Mouse (Mus musculus) CD4-positive, CD25-positive, alpha-beta regulatory T cell, adult 2 months (primary cell): ENCODE results near the gene Cab39l.

Source experiments
- DNase-seq: peaks from one replicate; pipeline ENCODE4 v3.0.0-alpha.2; 2012; ENCODE audit warnings: low read depth, low spot score

Gene Cab39l

DNA sequence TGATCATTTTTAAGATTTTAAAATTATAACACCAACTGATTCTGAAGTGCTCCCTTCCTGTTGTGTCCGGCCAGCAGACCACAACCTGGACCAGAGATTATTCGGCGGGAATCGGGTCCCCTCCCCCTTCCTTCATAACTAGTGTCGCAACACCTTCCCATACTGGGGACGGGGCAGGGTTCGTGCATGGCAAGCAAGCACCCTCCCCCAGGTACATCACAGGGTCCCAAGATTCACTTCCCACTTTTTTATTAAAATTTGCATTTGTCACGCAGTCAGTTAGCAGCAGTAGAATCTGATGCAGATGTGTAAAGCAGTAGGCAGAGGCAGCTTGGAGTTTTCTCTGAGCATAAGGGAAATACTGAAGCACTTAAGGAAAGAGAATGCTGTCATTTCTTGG, 64.1 kb downstream of the Cab39l start:
- DNase-seq: no peak

GRCm38 (mm10) chr14:59506139-59506538, 65.4 kb downstream of the Cab39l start:
- DNase-seq: no peak

DNA sequence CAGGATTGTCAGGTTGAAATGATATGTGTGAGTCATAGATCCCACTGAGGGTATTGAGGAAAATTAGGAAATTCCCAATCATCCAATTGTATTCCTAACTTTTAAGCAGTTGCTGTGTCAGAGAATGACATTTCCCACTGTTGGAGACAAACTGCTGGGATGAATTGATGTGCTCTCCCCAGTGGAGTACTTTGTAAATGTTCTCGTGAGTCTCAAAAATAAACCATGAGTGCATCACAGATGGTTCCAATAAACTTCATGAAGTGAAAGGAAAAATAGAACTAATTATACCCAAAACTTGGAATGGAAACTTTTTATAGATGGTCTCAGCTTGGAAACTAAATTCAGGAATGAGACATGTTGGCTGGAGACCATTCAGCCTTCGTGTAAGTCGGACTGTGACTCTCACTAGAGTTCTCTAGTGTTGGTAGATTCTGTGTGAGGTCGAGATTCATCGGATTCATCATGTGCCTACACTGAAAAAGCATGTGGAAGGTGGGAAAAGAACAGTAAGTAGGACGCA, 73.2 kb downstream of the Cab39l start:
- DNase-seq: no peak

GRCm38 (mm10) chr14:59525843-59526242, 85.1 kb downstream of the Cab39l start:
- DNase-seq: no peak

- no peak for DNase-seq
These were observed 90.0 kb downstream of the Cab39l start for GRCm38 (mm10) chr14:59530801-59531200.

DNA sequence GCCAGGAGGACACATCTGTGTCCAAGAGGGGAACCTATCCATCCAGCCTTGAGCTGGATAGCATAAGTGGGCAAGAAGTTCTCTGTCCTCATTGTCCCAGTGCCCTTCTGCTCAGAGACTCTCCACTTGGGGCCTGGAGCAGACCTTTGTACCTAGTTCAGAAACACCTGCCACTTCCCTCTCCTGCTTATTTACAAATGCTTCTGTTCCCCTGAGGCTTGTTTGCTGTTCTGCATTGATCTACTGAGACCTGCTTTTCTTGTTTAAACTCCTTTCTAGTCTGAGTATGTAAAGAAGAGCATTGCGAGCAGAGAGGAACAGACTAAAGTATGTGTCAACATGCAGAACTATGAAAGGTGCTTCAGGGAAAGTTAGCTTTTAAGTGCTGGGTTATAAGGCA, 92.2 kb downstream of the Cab39l start:
- no peak for DNase-seq

GRCm38 (mm10) chr14:59533908-59534307, 93.1 kb downstream of the Cab39l start:
- no peak for DNase-seq

GRCm38 (mm10) chr14:59537829-59538432, 97.2 kb downstream of the Cab39l start:
- no peak for DNase-seq

DNA sequence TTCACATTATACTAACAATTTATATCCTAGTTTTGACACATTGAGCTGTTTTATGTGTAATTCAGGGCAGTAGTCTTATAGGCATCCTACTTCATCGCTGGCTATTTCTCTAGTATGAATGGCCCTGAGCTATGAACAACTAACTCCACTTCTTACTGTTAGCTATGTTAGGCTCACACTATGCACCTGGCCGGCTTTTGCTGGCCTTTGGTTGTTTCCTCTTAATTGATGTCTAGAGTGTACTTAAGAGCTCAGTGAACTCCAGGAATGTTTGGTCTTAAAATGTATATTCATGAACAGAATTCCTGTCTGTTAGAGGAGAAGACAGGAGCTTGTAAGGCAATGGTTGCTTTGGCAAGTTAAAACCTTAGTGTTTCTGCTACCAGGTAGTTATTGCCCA, 99.5 kb downstream of the Cab39l start:
- DNase-seq: no peak

GRCm38 (mm10) chr14:59540761-59541160, 100.0 kb downstream of the Cab39l start:
- no peak for DNase-seq

- no peak for DNase-seq
These were observed 102.5 kb downstream of the Cab39l start for GRCm38 (mm10) chr14:59543158-59543826.

GRCm38 (mm10) chr14:59543956-59544355, 103.2 kb downstream of the Cab39l start:
- DNase-seq: no peak

DNA sequence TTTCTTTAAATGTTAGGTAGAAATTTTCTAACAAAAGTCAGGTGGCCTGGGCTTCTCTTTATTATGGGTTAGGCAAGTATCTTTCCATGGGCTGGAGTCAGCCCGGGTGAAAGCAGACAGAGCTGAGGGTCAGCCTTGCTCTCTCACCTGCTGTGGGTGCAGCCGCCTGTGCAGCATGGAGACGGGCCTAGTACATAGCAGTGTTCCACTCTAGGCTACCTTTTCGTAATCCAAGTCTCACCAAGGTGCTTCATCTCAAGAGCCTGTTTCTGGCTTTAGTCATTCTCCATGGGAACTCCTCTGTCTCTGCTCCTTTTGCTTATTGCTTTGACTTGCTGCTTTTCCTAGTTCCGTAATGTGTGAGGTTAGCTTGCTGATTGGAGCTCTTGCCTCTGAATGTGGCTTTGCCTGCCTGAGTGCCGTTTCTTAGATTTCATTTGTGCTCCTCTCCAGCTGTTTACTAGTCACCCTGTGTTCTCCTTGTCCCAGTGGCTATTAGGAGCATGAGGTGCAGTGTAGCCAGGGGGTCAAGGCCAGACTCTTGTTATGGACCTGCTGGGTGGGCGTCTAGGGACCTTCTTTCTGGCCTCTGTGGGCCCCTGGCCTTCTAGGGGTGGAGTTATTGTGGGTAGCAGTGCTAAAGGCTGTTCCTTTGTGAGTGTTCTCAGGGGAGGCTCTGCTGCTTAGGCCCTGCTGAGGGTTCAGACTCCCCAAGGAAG, 105.5 kb downstream of the Cab39l start:
- DNase-seq: no peak

DNA sequence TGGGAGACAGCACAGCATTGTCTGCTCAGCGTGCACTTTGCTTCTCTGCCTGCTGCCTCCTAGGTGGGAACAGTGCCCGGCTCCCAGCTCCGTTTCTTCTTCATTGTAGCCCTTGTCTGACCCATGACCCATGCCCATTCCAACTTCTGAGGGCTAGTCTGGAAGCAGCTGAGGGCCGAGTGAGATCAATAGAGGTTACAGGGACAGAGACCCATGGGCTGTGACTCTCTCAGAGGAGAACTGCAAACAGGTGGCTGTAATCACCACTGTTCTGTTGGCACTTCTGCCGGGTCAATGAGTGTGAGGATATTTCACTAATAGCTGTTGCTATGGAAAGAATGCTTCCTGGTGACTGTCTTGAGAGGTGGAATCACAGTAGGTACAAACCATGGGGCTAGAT, 106.8 kb downstream of the Cab39l start:
- no peak for DNase-seq

DNA sequence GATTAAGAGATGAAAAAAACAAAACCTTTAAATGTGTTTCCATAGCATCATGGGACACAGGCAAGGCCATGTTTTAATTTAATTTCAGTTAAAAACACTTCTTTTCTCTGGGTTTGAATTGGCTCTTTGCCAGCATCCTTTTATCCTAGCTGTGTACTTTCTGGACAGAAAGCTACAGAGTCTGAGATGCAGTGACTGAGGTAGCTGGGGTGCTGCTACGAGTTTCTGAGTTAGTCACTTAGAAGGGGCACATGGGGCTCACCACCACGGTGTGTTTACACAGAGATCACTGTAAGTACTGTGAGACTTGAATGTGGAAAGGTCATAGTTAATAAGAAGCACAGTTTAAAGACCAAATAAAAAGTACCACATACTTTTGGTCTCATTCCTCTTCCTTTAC, 107.8 kb downstream of the Cab39l start:
- DNase-seq: no peak

GRCm38 (mm10) chr14:59549106-59549505, 108.3 kb downstream of the Cab39l start:
- DNase-seq: no peak

GRCm38 (mm10) chr14:59550841-59551240, 110.1 kb downstream of the Cab39l start:
- no peak for DNase-seq

GRCm38 (mm10) chr14:59551956-59552355, 111.2 kb downstream of the Cab39l start:
- DNase-seq: no peak

- DNase-seq: no peak
These were observed 113.3 kb downstream of the Cab39l start for GRCm38 (mm10) chr14:59554025-59554424.

DNA sequence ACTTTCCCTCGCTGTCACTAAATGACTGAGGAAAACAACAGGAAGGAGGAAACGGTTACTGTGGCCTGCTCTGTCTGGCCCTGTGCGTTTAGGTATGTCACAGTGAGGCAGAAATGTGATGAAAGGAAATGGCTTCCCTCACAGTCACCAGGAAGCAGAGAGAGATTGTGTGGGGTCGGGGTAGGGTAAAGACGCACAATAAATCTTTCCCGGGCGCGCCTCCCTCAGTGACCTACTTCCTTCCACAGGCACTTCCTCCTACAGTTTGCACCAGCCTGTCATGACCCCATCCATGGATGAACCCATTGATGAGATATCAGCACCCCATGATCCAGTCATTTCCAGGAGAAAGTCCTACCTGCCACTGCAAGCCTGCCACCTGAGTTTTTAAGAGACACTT, 114.2 kb downstream of the Cab39l start:
- peak; percentile 18 for DNase-seq

GRCm38 (mm10) chr14:59555928-59556531, 115.3 kb downstream of the Cab39l start:
- peak; percentile 80 for DNase-seq

DNA sequence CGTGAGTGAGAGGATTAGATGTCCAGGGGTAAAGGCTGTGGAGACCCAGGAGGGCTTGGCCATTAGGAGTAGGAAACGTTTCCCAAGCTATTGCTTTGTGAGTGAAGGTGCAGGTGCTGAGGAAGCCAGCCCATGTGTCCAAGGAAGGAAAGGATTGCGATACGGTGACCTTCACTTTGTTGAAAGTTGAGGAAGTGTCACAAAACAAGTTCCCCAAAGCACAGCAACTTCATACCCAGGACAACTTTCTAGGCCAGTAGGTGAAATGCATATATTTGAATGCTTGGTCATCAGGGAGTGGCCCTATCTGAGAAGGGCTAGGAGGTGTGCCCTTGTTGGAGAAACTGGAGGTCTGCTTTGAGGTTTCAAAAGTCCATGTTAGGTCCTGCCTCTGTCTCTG, 116.3 kb downstream of the Cab39l start:
- DNase-seq: no peak
